Mouse (Mus musculus) monocyte, adult 59 days (primary cell): ENCODE measurements around the gene Sgcg. TPM values are rescaled to one million over a fixed set of nuclear protein-coding genes. Genes with fewer than 3 reads are reported as not detected.

Experiments used
- total RNA-seq, 2 experiments: library from RNA; stranded (reverse); gene quantifications; one replicate each; pipeline ENCODE4 v1.2.4; 2023

Gene Sgcg
- total RNA-seq: not detected

DNA sequence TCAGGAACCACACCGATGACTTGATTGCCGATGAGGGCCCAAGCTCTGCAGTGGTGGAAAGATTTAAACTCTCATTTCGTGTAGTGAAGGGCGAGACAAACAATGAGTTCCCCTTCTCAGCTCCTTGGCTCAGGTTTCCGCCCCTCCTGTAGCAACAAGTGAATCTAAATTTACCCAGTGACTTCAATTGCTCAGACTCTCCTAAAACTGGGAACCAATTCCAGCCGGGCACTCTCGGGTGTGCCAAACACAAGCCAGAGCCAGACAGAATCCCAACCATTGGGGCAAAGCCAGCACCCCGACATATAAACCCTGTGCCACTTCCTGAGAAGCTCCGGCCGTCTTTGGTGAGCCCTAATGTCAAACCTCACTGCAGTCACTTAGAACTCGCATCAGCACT is at the start of gene Sgcg:
TSS of gene Sgcg (minus strand) at position 139 of the 400 bp plus-strand sequence.

Other genes with a start within 250 kb of the Sgcg start
- gene Tnfrsf19, start 212.0 kb downstream of the Sgcg start, total RNA-seq: under 1 TPM in 1 of 2 experiments, not detected in 1; 0.29 TPM
- gene Sacs, start 120.0 kb downstream of the Sgcg start, total RNA-seq: 1 to 10 TPM; 4.7 to 5.2 TPM
- gene Arl11, start 51.3 kb upstream of the Sgcg start, total RNA-seq: 10 to 100 TPM; 54.3 to 55.0 TPM
- 1 to 10 TPM; 1.3 to 1.6 TPM for gene Ebpl, start 101.9 kb upstream of the Sgcg start, total RNA-seq
- 10 to 100 TPM; 21.3 to 23.8 TPM for gene Kpna3, start 181.4 kb upstream of the Sgcg start, total RNA-seq